Mouse (Mus musculus): ENCODE measurements around the gene Prn. TPM values are rescaled to one million over a fixed set of nuclear protein-coding genes. Genes with fewer than 3 reads are reported as not detected.
A peak's percentile ranks its signal among the peaks of the same experiment; 100 is the strongest.

Gene Prn
- total RNA-seq, 2 experiments from 2014 or later = 0.09 to 0.37 TPM

GRCm38 (mm10) chr2:131905025-131905424 lies 4.7 kb upstream of the Prn start:
- DNase-seq (ENCODE audit: low spot score in 2 of 2) = no peak
- intact Hi-C loops (cut with DNase I) = no loop called here

- intact Hi-C loops (cut with DNase I) = no loop called here
- DNase-seq (ENCODE audit: low spot score in 2 of 2) = no peak
Observed at GRCm38 (mm10) chr2:131905776-131906175, 4.0 kb upstream of the Prn start.

GRCm38 (mm10) chr2:131906266-131906665 lies 3.5 kb upstream of the Prn start:
- no peak for DNase-seq (ENCODE audit: low spot score in 2 of 2)
- intact Hi-C loops (cut with DNase I) = no loop called here

GRCm38 (mm10) chr2:131906846-131907245 lies 2.9 kb upstream of the Prn start:
- intact Hi-C loops (cut with DNase I) = no loop called here

GRCm38 (mm10) chr2:131907311-131907710 lies 2.4 kb upstream of the Prn start:
- intact Hi-C loops (cut with DNase I) = no loop called here
- DNase-seq (ENCODE audit: low spot score in 2 of 2) = no peak

More at GRCm38 (mm10) chr2:131906846-131907245, 2.9 kb upstream of the Prn start:
- no peak for DNase-seq (ENCODE audit: low spot score in 2 of 2)

- no peak for DNase-seq (ENCODE audit: low spot score in 2 of 2)
- intact Hi-C loops (cut with DNase I) = no loop called here
Observed at GRCm38 (mm10) chr2:131908351-131908861, 1.4 kb upstream of the Prn start.

- intact Hi-C loops (cut with DNase I) = no loop called here
- no peak for DNase-seq (ENCODE audit: low spot score in 2 of 2)
Observed at GRCm38 (mm10) chr2:131908906-131909305, 851 bp upstream of the Prn start.

- intact Hi-C loops (cut with DNase I) = loop anchor here (5.0 kb wide), 1 partner anchor 64 kb away; no protein-coding TSS in a partner anchor
- DNase-seq (ENCODE audit: low spot score in 2 of 2) = no peak
Observed at GRCm38 (mm10) chr2:131910847-131911246, 1.1 kb downstream of the Prn start.

- intact Hi-C loops (cut with DNase I) = loop anchor here (5.0 kb wide), 1 partner anchor 64 kb away; no protein-coding TSS in a partner anchor
- no peak for DNase-seq (ENCODE audit: low spot score in 2 of 2)
Observed at GRCm38 (mm10) chr2:131911341-131911740, 1.6 kb downstream of the Prn start.

- DNase-seq (ENCODE audit: low spot score in 2 of 2) = peak in 1 of 2 experiments; percentile 32
- intact Hi-C loops (cut with DNase I) = loop anchor here (5.0 kb wide), 1 partner anchor 65 kb away; no protein-coding TSS in a partner anchor
Observed at GRCm38 (mm10) chr2:131912526-131913258, 2.9 kb downstream of the Prn start.

GRCm38 (mm10) chr2:131932275-131932902 lies 22.6 kb downstream of the Prn start:
- intact Hi-C loops (cut with DNase I) = no loop called here
- no peak for DNase-seq (ENCODE audit: low spot score in 2 of 2)

- intact Hi-C loops (cut with DNase I) = no loop called here
Observed at GRCm38 (mm10) chr2:131933013-131933412, 23.3 kb downstream of the Prn start.

GRCm38 (mm10) chr2:131933598-131933997 lies 23.8 kb downstream of the Prn start:
- intact Hi-C loops (cut with DNase I) = no loop called here

More at GRCm38 (mm10) chr2:131933013-131933412, 23.3 kb downstream of the Prn start:
- no peak for DNase-seq (ENCODE audit: low spot score in 2 of 2)

GRCm38 (mm10) chr2:131934243-131934642 lies 24.5 kb downstream of the Prn start:
- intact Hi-C loops (cut with DNase I) = no loop called here
- DNase-seq (ENCODE audit: low spot score in 2 of 2) = no peak

More at GRCm38 (mm10) chr2:131933598-131933997, 23.8 kb downstream of the Prn start:
- DNase-seq (ENCODE audit: low spot score in 2 of 2) = peak; percentile 17 to 46

GRCm38 (mm10) chr2:131935390-131936105 lies 25.8 kb downstream of the Prn start:
- DNase-seq (ENCODE audit: low spot score in 2 of 2) = peak; percentile 14 to 46
- intact Hi-C loops (cut with DNase I) = loop anchor here (5.0 kb wide), 1 partner anchor 108 kb away; no protein-coding TSS in a partner anchor

GRCm38 (mm10) chr2:131936410-131936809 lies 26.7 kb downstream of the Prn start:
- intact Hi-C loops (cut with DNase I) = loop anchor here (5.0 kb wide), 1 partner anchor 109 kb away; no protein-coding TSS in a partner anchor
- no peak for DNase-seq (ENCODE audit: low spot score in 2 of 2)

- peak; percentile 69 to 73 for DNase-seq (ENCODE audit: low spot score in 2 of 2)
- intact Hi-C loops (cut with DNase I) = loop anchor here (5.0 kb wide), 1 partner anchor 112 kb away; no protein-coding TSS in a partner anchor
Observed at GRCm38 (mm10) chr2:131939404-131940111, 29.8 kb downstream of the Prn start.

GRCm38 (mm10) chr2:131940506-131940905 lies 30.7 kb downstream of the Prn start:
- intact Hi-C loops (cut with DNase I) = no loop called here

GRCm38 (mm10) chr2:131941501-131941900 lies 31.7 kb downstream of the Prn start:
- intact Hi-C loops (cut with DNase I) = no loop called here
- DNase-seq (ENCODE audit: low spot score in 2 of 2) = no peak

More at GRCm38 (mm10) chr2:131940506-131940905, 30.7 kb downstream of the Prn start:
- DNase-seq (ENCODE audit: low spot score in 2 of 2) = no peak
